Mouse (Mus musculus): ENCODE results near the gene Nmur1. TPM values are rescaled to one million over a fixed set of nuclear protein-coding genes. Genes with fewer than 3 reads are reported as not detected.

The Nmur1 gene
- polyA plus RNA-seq, 1 experiment from 2014 or later = not detected

- Histone ChIP-seq H3K27ac (replicated peaks) (peak overlapping the region; percentile 56), H3K36me3 (replicated peaks) (no peaks in the 10 kb centered on the region), H3K9me3 (replicated peaks) (no peaks in the 10 kb centered on the region), H3K4me2 (no peak overlapping the region), H3K9ac (no peak overlapping the region), H3K4me1 (replicated peaks) (peaks cover 15% of the 10 kb centered on the region), H3K4me3 (replicated peaks) (no peak overlapping the region), H3K27me3 (no peaks in the 10 kb centered on the region)
- 36% methylated on average over 8 of the region's 8 CpGs for WGBS (ENCODE audit: insufficient replicate concordance)
- peak; percentile 73 for ATAC-seq (ENCODE audit: insufficient read depth)
These were observed 19.1 kb downstream of the Nmur1 start for GRCm38 (mm10) chr1:86406914-86407313.

DNA sequence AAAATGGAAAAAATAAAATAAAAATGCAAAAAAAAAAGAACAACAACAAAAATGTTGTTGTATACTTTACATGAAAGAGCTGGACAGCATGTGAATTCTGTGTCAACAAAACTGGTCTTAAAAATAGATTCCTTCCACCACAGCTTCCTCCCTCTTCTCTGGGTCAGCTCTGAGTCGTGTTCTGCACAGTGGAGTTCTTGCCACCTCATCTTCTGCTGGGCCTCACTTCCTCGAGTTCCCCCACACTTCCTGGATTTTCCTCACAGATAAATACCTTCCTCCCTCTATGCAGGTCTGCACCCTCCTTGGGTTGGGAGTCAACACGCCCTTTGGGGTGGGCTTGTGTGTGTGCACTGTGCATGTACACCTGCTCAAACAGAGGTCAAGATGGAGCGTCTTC, 19.7 kb downstream of the Nmur1 start:
- Histone ChIP-seq H3K9ac (no peak overlapping the region), H3K27ac (replicated peaks) (peak overlapping the region; percentile 56; the same call in 1 of the 2 replicates), H3K4me1 (replicated peaks) (peaks cover 15% of the 10 kb centered on the region), H3K36me3 (replicated peaks) (no peaks in the 10 kb centered on the region), H3K27me3 (no peaks in the 10 kb centered on the region), H3K9me3 (replicated peaks) (no peaks in the 10 kb centered on the region), H3K4me2 (no peak overlapping the region), H3K4me3 (replicated peaks) (no peak overlapping the region)
- 37% methylated on average over 4 of the region's 4 CpGs for WGBS (ENCODE audit: insufficient replicate concordance)
- no peak; the same call in 1 of the 2 replicates for ATAC-seq (ENCODE audit: insufficient read depth)

GRCm38 (mm10) chr1:86404834-86405233, 21.2 kb downstream of the Nmur1 start:
- Histone ChIP-seq H3K27me3 (no peaks in the 10 kb centered on the region), H3K9me3 (replicated peaks) (no peaks in the 10 kb centered on the region), H3K36me3 (replicated peaks) (no peaks in the 10 kb centered on the region), H3K4me3 (replicated peaks) (no peak overlapping the region), H3K4me1 (replicated peaks) (peaks cover 15% of the 10 kb centered on the region), H3K9ac (no peak overlapping the region), H3K27ac (replicated peaks) (no peak overlapping the region), H3K4me2 (no peak overlapping the region)
- WGBS (ENCODE audit: insufficient replicate concordance) = 46% methylated on average over 5 of the region's 5 CpGs
- ATAC-seq (ENCODE audit: insufficient read depth) = no peak

DNA sequence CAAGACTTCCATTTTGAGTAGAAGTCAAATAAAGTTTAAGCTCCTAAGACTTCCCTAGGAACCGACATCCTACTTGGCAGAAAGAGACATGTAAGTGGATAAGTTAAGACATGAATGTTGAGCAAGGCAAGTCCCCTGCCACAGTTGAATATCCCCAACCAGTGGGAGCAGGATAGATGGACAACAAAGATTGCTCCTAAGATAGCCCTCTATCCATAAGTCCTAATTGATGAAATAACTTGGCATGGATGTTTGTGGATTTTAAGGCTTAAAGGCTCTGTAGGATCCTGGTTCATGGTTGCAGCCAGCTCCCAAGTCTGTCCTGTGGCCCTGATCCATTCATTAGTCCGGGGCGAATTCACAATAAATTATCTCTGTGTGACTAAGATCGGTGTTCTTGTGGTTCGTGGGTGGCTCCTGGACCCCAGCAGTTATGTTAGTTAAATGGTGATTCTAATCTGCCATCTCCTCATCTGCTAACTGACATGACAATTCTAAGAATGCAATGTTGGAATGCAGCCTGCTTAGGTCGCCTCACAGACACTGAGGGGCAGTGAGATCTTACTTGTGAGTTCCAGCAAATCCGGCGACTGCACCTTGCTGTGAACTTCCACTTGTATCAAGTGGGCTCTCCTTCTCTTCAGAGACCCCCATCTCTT, 25.8 kb downstream of the Nmur1 start:
- WGBS (ENCODE audit: insufficient replicate concordance) = 29% methylated on average over 8 of the region's 8 CpGs
- no peak overlapping the region for H3K27ac ChIP-seq (replicated peaks)
- ATAC-seq (ENCODE audit: insufficient read depth) = no peak
- 0 out of 2 replicates have a peak, but pooled peaks cover 5% of the 10 kb centered on the region for H3K4me1 ChIP-seq (replicated peaks)
- H3K36me3 ChIP-seq (replicated peaks) = no peaks in the 10 kb centered on the region
- no peak overlapping the region for H3K4me3 ChIP-seq (replicated peaks)
- no peaks in the 10 kb centered on the region for H3K9me3 ChIP-seq (replicated peaks)
- no peaks in the 10 kb centered on the region for H3K27me3 ChIP-seq
- H3K9ac ChIP-seq = no peak overlapping the region
- no peak overlapping the region for H3K4me2 ChIP-seq

GRCm38 (mm10) chr1:86399322-86399721, 26.7 kb downstream of the Nmur1 start:
- Histone ChIP-seq H3K9ac (no peak overlapping the region), H3K27me3 (no peaks in the 10 kb centered on the region), H3K27ac (replicated peaks) (no peak overlapping the region), H3K4me1 (replicated peaks) (0 out of 2 replicates have a peak, but pooled peaks cover 5% of the 10 kb centered on the region), H3K9me3 (replicated peaks) (no peaks in the 10 kb centered on the region), H3K4me2 (no peak overlapping the region), H3K36me3 (replicated peaks) (no peaks in the 10 kb centered on the region), H3K4me3 (replicated peaks) (no peak overlapping the region)
- ATAC-seq (ENCODE audit: insufficient read depth) = peak; percentile 47; the same call in 1 of the 2 replicates
- 43% methylated on average over 2 of the region's 3 CpGs for WGBS (ENCODE audit: insufficient replicate concordance)

DNA sequence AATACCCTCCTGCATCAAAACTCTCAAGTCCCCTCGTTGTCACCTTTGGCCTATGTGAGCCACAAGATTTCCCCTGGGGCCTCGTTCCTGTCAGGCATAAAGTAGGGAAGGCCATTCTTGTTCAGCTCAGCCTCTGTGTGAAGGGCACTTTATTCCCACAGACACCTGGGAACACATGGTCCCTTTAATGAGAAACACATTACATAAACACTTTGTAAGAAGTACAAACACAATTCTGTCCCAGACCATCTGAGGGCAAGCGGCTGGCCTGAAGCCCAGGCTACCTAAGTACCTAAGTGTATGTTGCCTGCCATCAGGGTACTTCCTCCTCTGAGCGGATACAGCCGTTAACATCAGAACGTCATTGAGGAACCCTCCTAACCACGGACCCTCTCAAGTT, 27.8 kb downstream of the Nmur1 start:
- H3K4me1 ChIP-seq (replicated peaks) = 0 out of 2 replicates have a peak, but pooled peaks cover 5% of the 10 kb centered on the region
- H3K4me2 ChIP-seq = no peak overlapping the region
- no peak overlapping the region for H3K4me3 ChIP-seq (replicated peaks)
- H3K27me3 ChIP-seq = no peaks in the 10 kb centered on the region
- WGBS (ENCODE audit: insufficient replicate concordance) = 26% methylated on average over 7 of the region's 7 CpGs
- no peak overlapping the region for H3K27ac ChIP-seq (replicated peaks)
- H3K9ac ChIP-seq = no peak overlapping the region
- no peaks in the 10 kb centered on the region for H3K9me3 ChIP-seq (replicated peaks)
- no peak for ATAC-seq (ENCODE audit: insufficient read depth)
- no peaks in the 10 kb centered on the region for H3K36me3 ChIP-seq (replicated peaks)

DNA sequence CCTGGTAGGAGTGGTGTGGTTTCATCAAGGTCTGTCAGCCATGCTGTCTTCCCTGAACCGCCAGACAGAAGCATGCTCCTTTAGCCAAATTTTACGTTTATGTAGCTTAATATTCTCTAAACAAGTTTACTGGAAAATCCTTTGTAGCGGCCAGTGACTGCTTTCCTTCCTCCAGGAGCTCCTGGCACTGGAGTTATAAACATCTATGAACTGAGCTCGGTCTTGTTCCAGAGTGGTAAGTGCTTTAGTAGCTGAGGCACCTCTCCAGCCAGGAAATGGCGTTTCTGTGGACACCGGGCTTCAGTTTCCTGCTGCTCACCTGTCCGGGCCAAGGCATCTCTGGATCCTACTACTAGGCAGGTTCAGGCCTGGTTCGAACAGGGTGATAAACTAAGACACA, 28.4 kb downstream of the Nmur1 start:
- WGBS (ENCODE audit: insufficient replicate concordance) = 65% methylated on average over 8 of the region's 8 CpGs

DNA sequence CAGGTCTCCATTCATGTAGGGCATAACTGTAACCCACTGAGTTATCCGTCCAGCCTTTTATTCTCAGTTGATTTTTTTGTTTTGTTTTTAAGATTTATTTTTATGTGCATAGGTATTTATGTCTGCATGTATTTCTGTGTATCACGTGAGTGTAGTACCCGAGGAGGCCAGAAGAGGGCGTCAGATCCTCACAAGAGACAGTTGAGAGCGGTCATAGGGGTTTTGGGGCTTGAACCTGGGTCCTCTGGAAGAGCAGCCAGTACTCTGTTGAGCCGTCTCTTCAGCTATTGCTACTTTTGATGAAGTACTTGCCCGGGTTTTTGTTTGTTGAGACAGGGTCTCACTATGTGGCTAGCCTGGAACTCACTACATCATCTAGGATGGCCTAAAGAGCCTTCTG, 30.1 kb downstream of the Nmur1 start:
- no peaks in the 10 kb centered on the region for H3K36me3 ChIP-seq (replicated peaks)
- 62% methylated on average over 7 of the region's 7 CpGs for WGBS (ENCODE audit: insufficient replicate concordance)
- no peaks in the 10 kb centered on the region for H3K27me3 ChIP-seq
- no peaks in the 10 kb centered on the region for H3K9me3 ChIP-seq (replicated peaks)
- ATAC-seq (ENCODE audit: insufficient read depth) = no peak
- no peak overlapping the region for H3K27ac ChIP-seq (replicated peaks)
- no peak overlapping the region for H3K9ac ChIP-seq
- H3K4me1 ChIP-seq (replicated peaks) = 0 out of 2 replicates have a peak, but pooled peaks cover 5% of the 10 kb centered on the region
- H3K4me2 ChIP-seq = no peak overlapping the region
- no peak overlapping the region for H3K4me3 ChIP-seq (replicated peaks)

More for the DNA sequence above, 28.4 kb downstream of the Nmur1 start:
- Histone ChIP-seq H3K4me1 (replicated peaks) (0 out of 2 replicates have a peak, but pooled peaks cover 5% of the 10 kb centered on the region), H3K4me3 (replicated peaks) (no peak overlapping the region), H3K9ac (no peak overlapping the region), H3K36me3 (replicated peaks) (no peaks in the 10 kb centered on the region), H3K4me2 (no peak overlapping the region), H3K27ac (replicated peaks) (no peak overlapping the region), H3K27me3 (no peaks in the 10 kb centered on the region), H3K9me3 (replicated peaks) (no peaks in the 10 kb centered on the region)
- ATAC-seq (ENCODE audit: insufficient read depth) = no peak

DNA sequence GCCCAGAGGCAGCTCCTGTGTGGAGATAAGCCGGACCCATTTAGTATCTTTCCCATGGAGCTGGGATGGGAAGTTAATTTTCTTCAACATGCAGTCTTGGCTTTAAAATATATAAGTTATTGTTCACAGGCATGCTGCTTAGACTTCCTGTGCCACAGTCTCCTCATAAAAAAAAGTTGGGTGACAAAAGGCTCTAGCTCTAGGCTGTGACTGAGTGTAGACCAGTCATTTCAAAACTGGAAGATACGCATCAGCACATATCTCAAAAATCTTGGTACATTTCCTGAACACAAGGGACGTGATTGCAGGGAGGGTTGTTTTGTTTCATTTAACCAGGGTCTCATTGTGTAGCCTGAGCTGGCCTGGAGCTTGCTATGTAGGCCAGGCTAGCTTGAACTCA, 31.8 kb downstream of the Nmur1 start:
- Histone ChIP-seq H3K9me3 (replicated peaks) (no peaks in the 10 kb centered on the region), H3K4me1 (replicated peaks) (peaks cover 5% of the 10 kb centered on the region; the same call in 1 of the 2 replicates), H3K27ac (replicated peaks) (no peak overlapping the region), H3K36me3 (replicated peaks) (no peaks in the 10 kb centered on the region), H3K4me2 (no peak overlapping the region), H3K27me3 (peaks cover 4% of the 10 kb centered on the region; the same call in 1 of the 2 replicates), H3K4me3 (replicated peaks) (no peak overlapping the region), H3K9ac (no peak overlapping the region)
- WGBS (ENCODE audit: insufficient replicate concordance) = 53% methylated on average over 3 of the region's 3 CpGs
- ATAC-seq (ENCODE audit: insufficient read depth) = no peak

GRCm38 (mm10) chr1:86393219-86393618, 32.8 kb downstream of the Nmur1 start:
- no peak overlapping the region for H3K27ac ChIP-seq (replicated peaks)
- peaks cover 1% of the 10 kb centered on the region; the same call in 1 of the 2 replicates for H3K4me1 ChIP-seq (replicated peaks)
- no peak for ATAC-seq (ENCODE audit: insufficient read depth)
- no peak overlapping the region for H3K4me3 ChIP-seq (replicated peaks)
- H3K4me2 ChIP-seq = no peak overlapping the region
- WGBS (ENCODE audit: insufficient replicate concordance) = 49% methylated on average over 3 of the region's 3 CpGs
- no peaks in the 10 kb centered on the region for H3K36me3 ChIP-seq (replicated peaks)
- no peak overlapping the region for H3K9ac ChIP-seq
- H3K9me3 ChIP-seq (replicated peaks) = no peaks in the 10 kb centered on the region
- peaks cover 4% of the 10 kb centered on the region for H3K27me3 ChIP-seq

DNA sequence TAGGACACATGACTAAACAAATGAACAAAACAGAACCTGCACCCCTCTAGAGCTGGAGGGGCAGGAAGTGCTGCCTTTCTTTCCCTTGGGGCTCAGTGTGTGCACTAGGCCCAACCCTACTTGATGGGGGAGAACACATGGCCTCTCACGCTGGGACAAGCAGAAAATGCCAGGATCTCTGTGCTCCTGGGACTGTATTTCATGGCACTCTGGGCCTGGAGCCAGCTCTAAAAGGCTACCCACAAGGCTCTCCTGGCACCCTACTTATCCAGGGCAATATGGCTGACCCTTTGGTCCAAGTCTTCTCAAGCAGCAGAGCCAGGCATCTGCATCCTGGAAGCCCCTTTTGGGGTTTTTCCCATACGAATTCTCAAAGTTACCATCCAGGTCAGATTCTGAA, 34.6 kb downstream of the Nmur1 start:
- 54% methylated on average over 2 of the region's 2 CpGs for WGBS (ENCODE audit: insufficient replicate concordance)
- H3K4me2 ChIP-seq = no peak overlapping the region

More for the DNA sequence above, 34.6 kb downstream of the Nmur1 start:
- ATAC-seq (ENCODE audit: insufficient read depth) = no peak
- no peak overlapping the region for H3K9ac ChIP-seq
- no peaks in the 10 kb centered on the region for H3K36me3 ChIP-seq (replicated peaks)
- H3K4me1 ChIP-seq (replicated peaks) = no peaks in the 10 kb centered on the region; the same call in 1 of the 2 replicates
- no peak overlapping the region for H3K4me3 ChIP-seq (replicated peaks)
- no peak overlapping the region for H3K27ac ChIP-seq (replicated peaks)
- no peaks in the 10 kb centered on the region for H3K9me3 ChIP-seq (replicated peaks)
- peaks cover 4% of the 10 kb centered on the region for H3K27me3 ChIP-seq
